Mouse (Mus musculus): ENCODE measurements around the gene Pdcd7.

Pdcd7 gene

DNA sequence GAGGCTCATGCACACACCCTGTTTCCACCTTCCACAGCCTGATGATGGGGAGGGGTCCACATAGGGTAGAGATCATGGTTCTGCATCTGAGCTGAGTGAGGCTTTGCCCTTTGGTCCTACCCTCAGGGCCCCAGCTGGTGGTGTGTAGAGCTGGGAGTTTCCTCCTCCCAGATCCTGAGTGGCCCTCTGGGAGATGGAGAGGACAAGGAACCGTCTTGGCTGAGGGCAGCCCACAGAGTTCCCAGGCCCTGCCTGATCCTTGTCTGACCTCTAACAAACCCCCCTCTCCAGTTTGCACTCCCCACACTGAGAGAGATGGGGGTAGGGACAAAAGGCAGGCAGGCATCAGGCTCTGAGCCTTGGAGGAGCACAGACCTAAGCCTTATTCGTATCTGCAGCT is 48.5 kb downstream of the Pdcd7 start:
- no peak for DNase-seq (ENCODE audit: low read depth, low spot score)

DNA sequence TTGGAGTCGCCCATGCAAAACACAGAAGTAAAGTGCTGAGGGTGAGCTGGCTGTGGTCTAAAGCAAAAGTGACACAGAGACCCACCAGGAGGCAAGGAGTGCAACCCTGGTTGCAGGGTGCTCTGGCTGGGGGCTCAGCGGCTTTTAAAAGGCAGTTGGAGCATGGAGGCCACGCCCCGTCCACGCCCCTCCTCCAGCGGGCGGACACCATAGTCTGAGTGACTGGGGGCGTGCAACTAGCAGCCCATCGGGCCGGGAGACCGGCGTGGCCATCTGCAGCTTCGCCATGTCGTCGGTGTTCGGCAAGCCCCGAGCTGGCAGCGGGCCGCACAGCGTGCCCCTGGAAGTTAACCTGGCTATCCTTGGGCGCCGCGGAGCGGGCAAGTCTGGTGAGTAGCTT is 52.4 kb downstream of the Pdcd7 start, which contains the start of gene Rasl12:
Gene Rasl12, plus strand, starts transcription at position 228 of the 400 bp plus-strand sequence.
- no peak for DNase-seq (ENCODE audit: low read depth, low spot score)

DNA sequence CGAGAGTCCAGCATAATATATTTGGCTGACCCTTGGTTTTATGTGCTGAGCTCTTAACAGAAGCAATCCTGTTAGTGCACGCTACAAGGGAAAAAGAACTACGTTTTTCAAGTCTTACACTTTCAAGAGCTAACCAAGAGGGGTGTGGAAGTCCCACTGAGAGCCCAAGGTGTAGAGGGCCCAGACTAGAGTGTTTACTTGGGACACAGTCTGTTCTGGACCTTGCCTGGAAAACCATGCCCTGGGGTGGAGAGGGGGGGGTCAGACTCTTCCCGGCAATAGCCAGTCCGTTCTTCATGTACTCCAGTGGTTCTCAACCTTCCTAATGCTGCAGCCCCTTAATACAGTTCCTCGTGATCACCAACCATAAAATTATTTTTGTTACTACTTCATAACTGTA is 54.0 kb downstream of the Pdcd7 start:
- DNase-seq (ENCODE audit: low read depth, low spot score): no peak

DNA sequence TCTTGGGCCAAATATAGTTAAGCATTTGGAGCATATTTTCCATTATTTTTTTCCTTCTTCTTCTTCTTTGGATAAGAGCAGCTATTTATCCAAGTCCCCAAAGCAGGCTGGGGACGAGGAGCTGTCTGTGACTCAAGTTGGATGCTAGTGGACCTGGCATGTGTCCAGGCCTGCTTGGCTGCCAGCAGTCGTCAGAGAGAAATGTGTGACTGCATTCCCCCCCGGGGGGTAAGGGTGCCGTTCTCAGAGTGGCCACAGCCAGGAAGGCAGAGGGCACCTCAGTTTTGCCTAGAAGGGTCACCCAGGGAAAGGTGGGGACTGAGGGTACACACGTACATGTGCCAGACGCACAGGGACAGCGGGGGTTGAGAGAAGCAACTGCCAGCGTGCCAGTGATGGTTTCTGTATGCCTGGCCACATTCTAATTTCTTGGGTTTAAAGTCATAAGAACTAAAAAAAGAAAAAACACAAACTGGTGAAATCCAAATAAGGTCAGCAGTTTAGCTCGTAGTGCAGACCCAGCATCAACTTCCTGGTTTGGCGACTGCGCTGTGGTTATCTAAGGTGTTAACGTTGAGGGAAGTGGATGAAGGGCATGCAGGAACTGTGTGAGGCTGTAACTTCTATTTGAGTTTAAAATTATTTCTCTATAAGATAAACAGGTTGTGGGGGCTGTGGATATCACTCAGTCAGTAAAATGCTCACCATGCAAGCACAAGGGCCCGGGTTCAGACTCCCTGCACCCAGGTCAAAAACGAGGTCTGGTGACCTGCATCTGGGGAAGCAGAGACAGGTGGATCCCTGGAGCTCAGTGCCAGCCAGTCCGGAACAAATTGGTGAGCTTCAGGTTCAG is 58.7 kb downstream of the Pdcd7 start:
- DNase-seq (ENCODE audit: low read depth, low spot score): no peak

- DNase-seq (ENCODE audit: low read depth, low spot score): no peak
Measured at GRCm38 (mm10) chr9:65405184-65405449, 59.2 kb downstream of the Pdcd7 start.

DNA sequence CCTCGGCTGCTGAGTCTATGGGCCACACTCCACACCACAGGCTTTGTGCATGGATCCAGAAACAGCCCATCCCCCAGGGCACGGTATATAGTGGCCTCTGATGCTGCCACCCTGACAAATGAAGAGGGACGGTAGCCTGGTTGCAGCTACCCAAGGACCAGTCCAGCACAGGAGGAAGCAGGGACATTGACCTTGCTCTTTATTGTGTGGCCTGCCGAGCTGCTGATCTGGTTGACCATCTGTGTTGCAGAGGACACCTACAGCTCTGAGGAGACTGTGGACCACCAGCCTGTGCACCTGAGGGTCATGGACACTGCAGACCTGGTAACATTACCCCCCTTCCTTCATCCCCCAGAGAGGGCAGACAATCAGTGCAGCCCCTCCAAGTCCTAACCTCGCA is 61.4 kb downstream of the Pdcd7 start:
- DNase-seq (ENCODE audit: low read depth, low spot score): no peak

DNA sequence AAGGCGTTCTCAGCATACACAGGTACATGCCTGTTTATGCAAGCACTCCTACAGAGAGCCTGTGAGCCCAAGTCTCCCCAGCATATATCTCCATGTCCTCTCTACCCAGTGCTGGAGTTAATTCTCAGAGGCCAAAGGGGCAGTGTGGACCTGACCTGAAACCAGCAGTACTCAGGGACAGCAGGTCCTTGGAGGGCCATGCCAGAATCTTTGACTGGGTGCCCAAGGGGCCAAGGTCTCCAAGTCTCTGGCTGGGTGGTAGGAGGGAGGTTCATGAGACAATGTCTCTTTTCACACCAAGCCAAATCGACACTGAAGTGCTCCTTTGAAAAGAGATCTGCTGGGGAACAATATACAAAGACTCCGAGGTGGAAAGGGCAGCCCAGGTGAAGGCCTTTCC is 62.0 kb downstream of the Pdcd7 start:
- DNase-seq (ENCODE audit: low read depth, low spot score): no peak

- DNase-seq (ENCODE audit: low read depth, low spot score): no peak
Measured at GRCm38 (mm10) chr9:65408871-65409295, 63.0 kb downstream of the Pdcd7 start.

All from WW6 (cell line).